Mouse (Mus musculus) intestine, postnatal 0 days (tissue): ENCODE results near the gene Cdc42se2. TPM values are rescaled to one million over a fixed set of nuclear protein-coding genes. Genes with fewer than 3 reads are reported as not detected.

ENCODE experiments used
- ATAC-seq: fragments of 200-750 bp; cut with Nextera tagmentation; 2 replicates; pipeline ENCODE4 v1.8.0; 2017; ENCODE audit warnings: mild to moderate bottlenecking, moderate TSS enrichment, moderate library complexity
- H3K27ac ChIP-seq: fragments of 300-500 bp; sonication (generic); 2 replicates; pipeline ENCODE4 v1.5.1; 2014; ENCODE audit warnings: mild to moderate bottlenecking, low read depth, low read length, moderate library complexity
- H3K27me3 ChIP-seq: fragments of 300-500 bp; sonication (generic); replicated peaks from 2 replicates; pipeline ENCODE4 v1.6.1; 2014; ENCODE audit warnings: low read length, mixed read lengths; ENCODE audit not compliant: control insufficient read depth, insufficient read depth
- H3K36me3 ChIP-seq: fragments of 300-500 bp; sonication (generic); 2 replicates; pipeline ENCODE4 v1.6.1; 2014; ENCODE audit warnings: mild to moderate bottlenecking, moderate library complexity; ENCODE audit not compliant: control insufficient read depth, insufficient read depth
- H3K4me1 ChIP-seq: fragments of 300-500 bp; sonication (generic); replicated peaks from 2 replicates; pipeline ENCODE4 v1.6.1; 2014; ENCODE audit warnings: antibody characterized with exemption, low read length, mixed read lengths; ENCODE audit not compliant: control insufficient read depth, insufficient read depth
- H3K4me2 ChIP-seq: fragments of 300-500 bp; sonication (generic); replicated peaks from 2 replicates; pipeline ENCODE4 v1.6.1; 2014; ENCODE audit warnings: low read depth, mild to moderate bottlenecking, moderate library complexity
- H3K4me3 ChIP-seq: fragments of 300-500 bp; sonication (generic); 2 replicates; pipeline ENCODE4 v1.5.1; 2014; ENCODE audit warnings: low read depth, low read length
- H3K9ac ChIP-seq: fragments of 300-500 bp; sonication (generic); 2 replicates; pipeline ENCODE4 v1.6.1; 2014; ENCODE audit warnings: mild to moderate bottlenecking, low read depth, low read length
- H3K9me3 ChIP-seq: fragments of 300-500 bp; sonication (generic); 2 replicates; pipeline ENCODE4 v1.6.1; 2016; ENCODE audit warnings: mixed run types; ENCODE audit not compliant: control insufficient read depth
- CTCF ChIP-seq: sonication (generic); IDR thresholded peaks from 2 replicates; pipeline ENCODE4 v1.5.1; 2016; ENCODE audit warnings: low read depth, mild to moderate bottlenecking, control low read depth, antibody characterized with exemption, moderate library complexity
- WGBS: fragments of 180-500 bp; shearing (Covaris S2); extraction: QIAGEN DNeasy Blood & Tissue Kit; methylation state at CpG from one replicate; pipeline ENCODE4 v1.1.7; 2014; 5-methylcytosine and 5-hydroxymethylcytosine counted together
- polyA plus RNA-seq: library from polyadenylated mRNA; unstranded; fragments of >200 nt; fragmentation: Nextera tagmentation; extraction: Ambion mirVana; gene quantifications from 2 replicates; pipeline ENCODE4 v1.2.1, GENCODE M21; 2015

Gene Cdc42se2
- polyA plus RNA-seq, 1 experiment from 2014 or later, result 58.8 TPM

- peaks cover 15% of the 10 kb centered on the region for H3K36me3 ChIP-seq
- no peak overlapping the region for H3K4me3 ChIP-seq
- H3K9me3 ChIP-seq, result no peaks in the 10 kb centered on the region
- no peak overlapping the region for H3K27ac ChIP-seq
- no peaks in the 10 kb centered on the region for H3K27me3 ChIP-seq
- WGBS, result 81% methylated on average over 5 of the region's 5 CpGs
- TF ChIP-seq CTCF, result no peak
- H3K4me1 ChIP-seq, result no peaks in the 10 kb centered on the region
- no peak overlapping the region for H3K4me2 ChIP-seq
- no peak for ATAC-seq
- H3K9ac ChIP-seq, result no peak overlapping the region
Measured at GRCm38 (mm10) chr11:54755148-54755664, 32.3 kb downstream of the Cdc42se2 start.

GRCm38 (mm10) chr11:54754301-54755147, 33.0 kb downstream of the Cdc42se2 start:
- no peak for ATAC-seq
- Histone ChIP-seq H3K9ac (no peak overlapping the region), H3K4me2 (no peak overlapping the region), H3K27ac (no peak overlapping the region), H3K9me3 (no peaks in the 10 kb centered on the region), H3K4me3 (no peak overlapping the region), H3K4me1 (no peaks in the 10 kb centered on the region), H3K27me3 (no peaks in the 10 kb centered on the region), H3K36me3 (peaks cover 15% of the 10 kb centered on the region)
- TF ChIP-seq CTCF, result no peak
- 89% methylated on average over 10 of the region's 10 CpGs for WGBS

- no peaks in the 10 kb centered on the region for H3K9me3 ChIP-seq
- no peak for ATAC-seq
- H3K27me3 ChIP-seq, result no peaks in the 10 kb centered on the region
- 83% methylated on average over 4 of the region's 4 CpGs for WGBS
- no peaks in the 10 kb centered on the region for H3K4me1 ChIP-seq
- no peak for TF ChIP-seq CTCF
- H3K9ac ChIP-seq, result no peak overlapping the region
- H3K36me3 ChIP-seq, result peaks cover 15% of the 10 kb centered on the region
- H3K4me2 ChIP-seq, result no peak overlapping the region
- no peak overlapping the region for H3K27ac ChIP-seq
- no peak overlapping the region for H3K4me3 ChIP-seq
Measured at GRCm38 (mm10) chr11:54751502-54751901, 36.0 kb downstream of the Cdc42se2 start.

GRCm38 (mm10) chr11:54748891-54749290, 38.6 kb downstream of the Cdc42se2 start:
- Histone ChIP-seq H3K4me2 (no peak overlapping the region), H3K4me1 (no peaks in the 10 kb centered on the region), H3K27ac (no peak overlapping the region), H3K27me3 (no peaks in the 10 kb centered on the region), H3K9me3 (no peaks in the 10 kb centered on the region), H3K4me3 (no peak overlapping the region), H3K36me3 (peaks cover 11% of the 10 kb centered on the region; the same call in 1 of the 2 replicates), H3K9ac (no peak overlapping the region)
- no peak for TF ChIP-seq CTCF
- ATAC-seq, result no peak

- Histone ChIP-seq H3K4me1 (no peaks in the 10 kb centered on the region), H3K9me3 (no peaks in the 10 kb centered on the region), H3K4me3 (no peak overlapping the region), H3K27me3 (no peaks in the 10 kb centered on the region), H3K9ac (no peak overlapping the region), H3K36me3 (peaks cover 13% of the 10 kb centered on the region), H3K4me2 (no peak overlapping the region), H3K27ac (no peak overlapping the region)
- no peak for ATAC-seq
- 82% methylated on average over 1 of the region's 1 CpGs for WGBS
- TF ChIP-seq CTCF, result no peak
Measured at GRCm38 (mm10) chr11:54744231-54744630, 43.2 kb downstream of the Cdc42se2 start.

GRCm38 (mm10) chr11:54741330-54741729, 46.1 kb downstream of the Cdc42se2 start:
- Histone ChIP-seq H3K4me3 (no peak overlapping the region), H3K9ac (no peak overlapping the region), H3K27ac (no peak overlapping the region), H3K27me3 (no peaks in the 10 kb centered on the region), H3K4me1 (no peaks in the 10 kb centered on the region), H3K36me3 (peaks cover 18% of the 10 kb centered on the region), H3K9me3 (no peaks in the 10 kb centered on the region), H3K4me2 (no peak overlapping the region)
- ATAC-seq, result no peak
- TF ChIP-seq CTCF, result no peak
- WGBS, result 92% methylated on average over 2 of the region's 2 CpGs
